Mouse (Mus musculus) neural tube, embryonic 10.5 days (tissue): ENCODE results near the gene Zhx3.
A peak's percentile ranks its signal among the peaks of the same experiment; 100 is the strongest.

Source experiments
- DNase-seq: peaks from one replicate; pipeline ENCODE4 v3.0.0-alpha.2; 2017; ENCODE audit warnings: low spot score; ENCODE audit errors: extremely low spot score

Gene Zhx3

DNA sequence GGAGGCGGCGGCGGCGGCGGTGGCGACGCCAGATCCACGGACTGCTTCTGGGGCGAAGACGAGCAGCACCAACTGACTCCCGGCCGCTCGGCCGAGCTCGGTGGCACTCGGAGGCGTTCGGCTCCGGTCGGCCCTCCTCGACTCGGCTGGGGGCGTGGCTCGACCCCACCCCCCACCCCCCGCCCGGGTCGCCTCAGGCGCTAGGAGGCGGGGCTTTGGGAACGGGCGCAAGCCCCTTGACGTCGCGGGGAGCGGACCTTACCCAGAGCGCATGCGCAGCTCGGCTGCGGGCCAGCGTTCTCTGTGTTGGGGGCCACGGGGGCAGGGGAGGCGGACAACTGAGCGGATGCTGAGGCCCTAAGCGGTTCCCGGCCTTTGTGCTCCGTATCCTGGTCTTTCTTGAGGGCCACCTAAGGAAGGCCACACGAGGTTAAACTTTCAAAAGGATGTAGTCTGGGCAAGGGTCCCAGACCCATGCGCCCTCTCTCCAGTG lies at the start of gene Zhx3:
Zhx3 (minus strand) TSS at position 109 of the 493 bp plus-strand sequence.
- DNase-seq = peak; percentile 98

DNA sequence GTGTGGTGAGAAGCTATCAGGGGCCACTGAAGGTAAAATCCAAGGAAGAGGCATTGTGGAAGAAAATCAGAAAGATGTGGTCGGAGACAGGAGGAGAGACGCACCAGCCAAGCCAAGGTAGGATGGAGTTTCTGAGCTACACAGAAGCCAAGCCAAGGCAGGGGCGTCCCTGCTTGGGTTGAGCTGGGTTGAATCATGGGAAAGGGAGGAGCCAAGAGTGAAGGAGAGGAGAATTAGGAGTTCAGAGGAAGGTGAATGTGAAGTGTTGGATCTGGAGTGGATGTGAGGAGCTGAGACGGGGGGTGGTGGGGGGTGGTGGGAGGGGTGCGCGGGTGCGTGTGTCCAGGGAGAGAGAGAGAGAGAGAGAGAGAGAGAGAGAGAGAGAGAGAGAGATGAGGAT lies 48.5 kb upstream of the Zhx3 start:
- DNase-seq = no peak

DNA sequence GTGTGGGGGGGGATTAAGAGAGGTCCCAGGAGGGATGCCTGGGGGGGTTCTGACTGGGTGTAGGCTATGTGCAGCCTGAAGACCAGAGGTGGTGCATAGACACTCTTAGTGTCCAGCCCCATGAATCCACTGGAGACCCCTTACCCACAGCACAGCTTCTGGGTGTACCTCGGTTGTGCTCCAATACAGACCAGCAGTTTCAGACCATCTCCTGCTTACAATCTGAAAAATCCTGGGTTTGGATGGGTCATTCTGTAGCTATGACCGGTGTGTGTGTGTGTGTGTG lies 46.1 kb upstream of the Zhx3 start:
- no peak for DNase-seq

DNA sequence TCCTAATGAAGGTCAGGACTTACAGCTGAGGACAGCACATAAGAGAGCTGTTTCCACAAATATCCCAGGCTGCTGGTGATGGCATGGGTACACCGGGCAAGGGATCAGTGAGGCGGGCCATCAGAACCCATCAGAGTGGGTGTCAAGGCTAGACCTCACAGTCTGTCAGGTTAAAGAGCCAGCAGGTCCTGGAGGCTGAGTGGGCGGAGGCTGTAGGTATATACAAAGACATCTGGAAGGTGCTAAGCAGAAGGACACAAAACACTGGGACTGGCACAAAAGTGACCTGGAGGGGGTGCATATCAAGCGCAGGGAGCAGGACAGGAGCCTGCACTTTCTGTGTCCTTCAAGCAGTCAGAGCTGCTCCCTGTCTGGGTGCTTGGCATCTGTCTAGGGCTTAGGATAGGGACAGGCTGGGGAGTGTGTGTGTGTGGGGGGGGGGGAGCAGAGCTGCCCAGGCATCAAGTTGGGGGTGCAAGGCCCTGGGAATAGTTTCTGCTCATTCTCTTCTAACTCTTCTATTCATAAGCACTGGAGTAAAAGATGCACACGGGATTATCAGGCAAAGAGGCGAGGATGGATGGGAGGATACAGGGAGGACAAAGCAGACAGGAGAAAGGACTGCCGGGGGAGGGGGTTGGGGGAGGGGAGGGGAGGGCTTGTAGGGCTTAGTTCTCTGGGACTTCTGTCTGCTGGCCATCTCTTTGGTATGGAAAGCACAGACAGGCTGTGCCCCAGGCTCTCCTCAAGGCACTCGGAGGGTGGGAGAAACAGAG lies 45.5 kb upstream of the Zhx3 start:
- no peak for DNase-seq

DNA sequence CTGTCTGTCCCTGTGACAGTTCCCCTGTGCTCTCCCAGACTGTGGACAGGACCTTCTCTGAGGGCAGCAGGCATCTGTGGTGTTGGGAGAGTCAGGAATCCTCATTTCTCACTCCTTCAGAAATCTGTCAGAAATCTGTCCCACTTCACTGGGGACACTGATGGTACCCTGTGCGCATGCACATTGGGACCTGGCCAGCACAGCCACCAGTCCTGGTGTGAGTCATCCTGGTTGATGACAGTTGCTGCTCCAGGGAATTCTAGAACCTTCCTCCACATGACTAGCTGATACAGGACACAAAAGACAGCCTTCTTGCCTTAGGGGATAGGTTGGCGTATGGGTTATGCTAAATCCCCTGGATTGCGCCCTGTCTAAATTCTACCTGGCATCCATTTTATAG lies 44.5 kb upstream of the Zhx3 start:
- no peak for DNase-seq

DNA sequence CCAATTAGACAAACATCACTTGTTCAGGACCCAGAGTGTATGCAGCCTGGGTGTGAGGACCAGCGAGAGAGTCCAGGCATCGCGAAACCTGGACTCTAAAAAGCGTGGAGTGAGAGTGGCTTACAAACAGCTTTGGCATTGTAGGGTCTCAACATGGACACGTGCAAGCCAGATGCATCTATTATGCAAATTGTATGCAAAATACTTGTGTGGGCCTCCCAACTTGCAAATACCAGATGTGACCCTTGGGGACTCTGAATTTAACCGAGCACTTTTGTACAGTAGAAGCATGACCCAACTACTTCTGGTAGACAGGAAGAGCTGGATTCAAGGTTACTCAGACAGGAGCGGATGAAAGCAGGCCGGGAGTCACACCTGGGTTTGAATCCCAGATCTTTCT lies 43.9 kb upstream of the Zhx3 start:
- DNase-seq = no peak

DNA sequence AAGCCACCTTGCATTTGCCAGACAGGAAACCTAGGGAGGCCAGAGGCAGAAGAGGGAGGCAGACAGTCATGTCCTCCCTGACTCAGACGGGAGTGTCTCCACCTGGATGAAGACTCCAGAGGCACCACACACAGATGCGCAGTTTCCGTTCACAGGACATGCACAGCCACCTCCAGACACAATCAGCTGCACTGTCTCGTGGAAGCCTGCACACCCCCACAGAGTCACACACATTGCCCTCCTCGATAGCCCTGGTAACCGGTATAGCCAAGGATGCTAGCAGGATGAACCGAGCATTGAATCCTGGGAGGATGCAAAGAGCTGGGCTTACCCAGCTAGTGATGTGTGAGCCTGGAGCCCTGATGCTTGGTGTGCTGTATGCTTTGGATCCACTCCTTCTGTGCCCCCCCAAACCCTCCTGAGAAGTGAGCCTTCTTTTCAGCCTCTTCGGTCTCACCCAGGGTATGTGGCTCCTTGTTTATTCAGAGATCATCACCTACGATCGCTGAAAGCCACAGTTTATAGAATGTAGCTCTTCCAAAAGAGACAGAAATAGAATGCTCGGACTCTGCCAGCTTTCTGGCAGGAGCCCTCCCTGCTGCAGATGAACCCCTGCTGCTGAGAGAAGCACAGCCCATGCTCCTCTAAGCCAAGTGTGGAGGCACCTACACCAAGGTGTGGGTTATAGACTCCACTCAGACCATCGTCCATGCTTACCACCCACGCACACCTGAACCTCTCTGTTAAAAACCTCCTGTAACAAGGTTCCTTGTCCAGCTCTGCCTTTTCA lies 43.2 kb upstream of the Zhx3 start:
- DNase-seq = no peak

DNA sequence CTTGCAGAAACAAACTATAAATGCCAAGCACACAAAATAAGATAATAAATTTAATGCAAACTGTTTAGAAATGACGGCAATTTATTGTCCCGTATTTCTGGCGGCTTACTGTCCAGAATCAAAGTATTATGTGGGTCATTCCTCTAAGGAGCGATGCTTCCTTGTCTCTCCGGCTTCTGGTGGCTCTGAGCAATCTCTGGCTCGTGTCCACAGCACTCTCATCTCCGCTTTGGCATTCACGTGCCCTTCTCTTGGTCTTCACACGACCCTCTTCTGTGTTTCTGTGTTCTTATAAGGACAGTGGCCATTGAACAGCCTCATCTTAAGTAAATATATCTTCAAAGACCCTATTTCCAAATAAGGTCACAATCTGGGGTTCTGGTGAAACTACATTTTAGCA lies 41.9 kb upstream of the Zhx3 start:
- DNase-seq = no peak

DNA sequence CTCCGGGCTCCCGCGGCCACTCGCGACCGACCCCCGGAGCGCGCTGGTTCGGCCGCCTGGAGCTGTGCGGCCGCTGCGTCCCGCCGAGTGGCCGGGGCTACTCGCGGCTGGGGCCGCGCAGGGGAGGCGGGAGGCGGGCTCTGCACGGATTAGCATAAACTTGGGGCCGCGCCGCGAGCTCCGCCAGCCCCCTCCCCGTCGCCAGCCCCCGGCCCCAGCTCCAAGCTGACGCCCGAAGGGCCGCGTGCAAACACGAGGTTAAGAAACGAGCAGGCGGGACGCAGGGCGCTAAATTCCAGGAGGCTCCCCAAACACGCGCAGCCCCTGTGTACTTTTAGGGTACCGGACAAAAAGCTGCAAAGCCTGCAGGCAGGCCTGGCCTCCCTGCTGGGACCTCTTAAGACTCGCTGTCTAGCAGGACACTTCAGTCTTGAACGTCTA lies 39.5 kb upstream of the Zhx3 start, which contains the start of gene Emilin3:
Emilin3 (minus strand) TSS at position 98 of the 441 bp plus-strand sequence.
- DNase-seq = peak; percentile 60

DNA sequence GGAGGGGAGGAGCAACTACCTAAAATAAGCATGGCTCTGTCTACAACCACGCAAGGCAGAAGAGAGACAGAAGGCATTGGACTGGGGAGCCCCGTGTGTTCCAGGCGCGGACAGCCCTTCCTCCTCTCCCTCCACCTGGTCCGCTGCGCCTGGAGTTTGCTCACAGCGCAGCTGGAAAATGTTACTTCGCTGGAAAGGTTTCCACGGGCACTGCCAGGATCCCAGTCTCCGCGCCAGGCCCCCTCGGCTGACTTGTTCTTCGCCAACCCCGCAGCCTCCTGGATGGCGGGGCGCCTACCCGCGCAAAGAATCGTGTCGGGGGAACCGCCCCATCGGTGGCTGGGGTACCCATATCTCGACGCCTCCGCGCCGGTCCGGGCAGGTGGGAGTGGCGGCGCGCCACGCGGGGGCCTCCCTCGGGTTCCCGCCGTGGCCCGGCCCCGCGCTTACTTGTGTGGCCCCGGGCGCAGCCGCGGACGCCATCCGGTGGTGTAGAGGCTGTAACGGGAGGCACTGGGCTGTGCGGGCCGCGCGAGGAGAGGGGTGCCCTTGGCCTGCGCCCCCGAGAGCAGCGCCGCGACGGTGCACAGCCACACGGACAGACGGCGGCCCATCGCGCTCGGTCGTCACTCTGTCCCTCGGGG lies 38.9 kb upstream of the Zhx3 start:
- peak; percentile 64 for DNase-seq

DNA sequence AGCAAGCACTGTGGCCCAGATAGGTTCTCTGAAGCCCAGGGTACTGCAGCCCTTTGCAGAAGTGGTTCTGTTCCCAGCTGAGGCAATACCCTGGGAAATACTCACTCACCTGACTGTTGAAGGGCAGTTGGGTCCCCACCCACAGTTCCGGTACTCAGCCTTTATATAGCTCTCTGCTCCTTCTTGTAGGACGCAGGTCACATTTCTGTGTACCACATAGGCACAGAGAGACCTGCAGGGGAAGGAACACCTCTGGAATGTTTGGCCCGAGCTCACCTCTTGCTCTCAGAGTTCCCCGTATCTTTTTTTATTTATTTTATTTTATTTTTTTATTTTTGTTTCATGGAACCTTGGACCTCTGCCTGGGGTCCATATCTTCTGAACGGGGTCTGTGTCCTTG lies 37.8 kb upstream of the Zhx3 start:
- no peak for DNase-seq

DNA sequence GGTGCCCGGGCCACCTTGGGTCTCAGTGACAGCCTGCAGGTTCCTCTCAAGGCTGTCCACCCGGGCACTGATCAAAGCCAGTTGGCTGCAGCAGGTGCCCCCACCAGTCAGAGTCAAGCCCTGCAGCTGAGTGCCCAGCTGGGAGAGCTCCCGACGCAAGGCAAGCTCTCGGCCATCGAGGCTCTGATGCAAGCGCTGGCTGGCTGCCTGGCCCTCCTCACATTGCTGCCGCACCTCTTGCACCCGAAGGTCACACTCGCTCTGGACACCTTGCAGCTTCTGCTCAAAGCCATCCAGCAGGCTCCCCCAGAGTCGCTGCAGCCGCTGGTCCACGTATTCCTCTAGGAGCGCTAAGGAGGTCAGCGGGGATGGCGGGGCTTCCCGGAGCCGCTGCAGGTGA lies 35.8 kb upstream of the Zhx3 start:
- no peak for DNase-seq

DNA sequence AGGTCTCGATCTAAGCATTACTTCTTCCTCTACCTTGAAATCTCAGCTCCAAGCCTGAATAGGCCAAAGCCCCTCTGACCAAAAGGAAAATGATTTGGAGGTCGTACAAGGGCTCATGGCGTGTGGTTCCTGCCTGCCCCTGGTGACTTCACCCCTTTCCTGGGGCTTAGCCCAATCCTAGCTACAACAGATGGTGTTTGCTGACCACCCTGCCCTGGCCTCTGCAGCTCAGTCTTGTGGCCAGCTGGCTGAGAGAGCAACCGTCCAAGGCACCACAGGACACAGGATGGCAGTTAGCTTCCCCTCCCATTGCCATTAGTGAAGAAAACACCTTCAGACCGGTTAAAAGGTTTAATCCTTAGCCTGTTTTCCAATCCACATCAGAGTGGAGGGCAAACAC lies 33.3 kb upstream of the Zhx3 start:
- no peak for DNase-seq

DNA sequence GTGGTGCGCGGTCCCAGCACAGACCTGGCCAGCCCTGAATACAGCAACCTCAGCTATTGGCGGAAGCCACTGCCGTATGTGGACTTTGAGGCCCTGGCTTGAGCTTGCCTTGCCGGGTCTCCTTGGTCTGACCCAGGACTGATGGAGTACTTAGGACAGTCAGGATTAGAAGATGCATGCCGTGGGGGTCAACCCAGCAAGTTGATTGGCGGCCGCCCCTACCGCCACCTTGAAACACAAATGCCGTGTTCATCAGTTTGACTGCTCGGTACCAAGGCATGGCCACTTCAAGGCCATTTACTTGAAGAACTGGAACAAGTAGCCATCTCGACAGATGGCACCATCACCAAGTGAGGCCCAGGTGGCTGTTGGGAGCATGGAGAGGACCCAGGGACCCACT lies 32.5 kb upstream of the Zhx3 start:
- DNase-seq = no peak

DNA sequence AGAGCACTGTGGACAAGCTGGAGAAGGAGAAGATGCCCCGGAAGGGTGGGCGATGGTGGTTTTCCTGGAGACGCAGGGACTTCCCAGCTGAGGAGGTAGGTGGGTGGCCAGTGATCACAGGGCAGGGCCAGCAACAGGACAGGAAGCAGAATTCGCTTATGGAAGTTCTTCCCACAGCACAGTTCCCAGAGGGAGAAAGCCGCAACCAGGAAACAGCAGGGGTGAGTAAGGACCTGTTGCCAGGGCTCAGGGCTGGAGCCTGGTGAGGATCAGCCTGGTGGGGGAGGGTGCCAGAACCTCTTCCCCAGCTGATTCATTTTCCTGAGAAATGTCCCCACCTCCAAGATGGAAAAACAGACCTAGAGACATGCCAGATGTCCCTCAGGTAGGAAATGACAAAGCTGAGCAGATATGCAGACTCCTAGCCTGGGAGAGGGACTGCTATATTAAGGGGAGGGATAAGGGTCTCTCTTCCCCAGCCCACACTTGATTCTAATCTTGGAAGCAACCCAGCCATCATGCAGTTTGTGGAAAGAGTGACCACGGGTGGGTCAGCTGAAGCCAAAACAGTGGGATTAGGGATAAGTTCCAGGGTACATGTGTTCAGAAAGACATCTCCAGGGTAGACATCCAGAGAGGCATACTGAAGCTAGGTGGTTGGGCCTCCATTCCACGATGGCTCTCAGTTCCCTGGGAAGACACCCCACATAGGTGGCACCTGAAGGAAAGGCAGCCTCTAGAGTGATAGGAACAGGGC lies 29.0 kb upstream of the Zhx3 start:
- no peak for DNase-seq

DNA sequence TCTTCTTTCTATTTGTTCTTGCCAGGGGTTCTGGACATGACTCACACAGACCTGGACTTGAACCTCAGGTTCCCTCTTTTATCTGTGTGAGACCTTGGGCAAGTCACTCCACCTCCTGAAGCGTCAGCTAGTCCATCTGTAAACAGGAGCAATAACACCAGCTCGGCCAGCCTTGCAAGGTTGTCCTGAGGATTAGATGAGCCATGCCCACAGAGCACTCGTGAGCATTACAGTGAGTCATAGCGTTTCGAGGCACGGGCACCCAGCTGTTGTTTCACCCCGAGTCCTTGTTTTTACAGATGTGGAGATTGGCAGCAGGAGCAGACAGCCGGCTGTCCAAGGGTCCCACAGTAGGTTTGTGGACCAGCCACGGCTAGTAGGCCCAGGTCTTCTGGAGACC lies 18.9 kb upstream of the Zhx3 start:
- DNase-seq = no peak

DNA sequence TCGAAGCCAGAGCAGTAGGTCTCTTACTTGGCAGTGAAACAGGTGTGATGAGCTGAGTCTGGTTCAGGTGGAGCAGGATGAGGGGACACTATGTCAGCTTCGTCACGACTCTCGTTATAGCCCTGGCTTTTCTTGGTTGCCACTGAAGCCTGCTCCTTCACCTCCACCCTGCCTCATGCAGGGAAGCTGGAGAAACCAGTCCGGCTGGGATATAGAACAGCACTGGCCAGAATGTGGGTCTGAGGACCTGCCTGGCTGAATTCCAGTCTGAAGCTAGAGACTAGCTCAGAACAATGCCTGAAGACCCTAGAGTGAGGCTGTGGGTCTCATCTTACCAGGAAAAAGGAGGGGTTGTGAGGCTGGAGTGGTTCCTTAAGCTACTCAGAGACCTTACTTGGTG lies 18.2 kb upstream of the Zhx3 start:
- no peak for DNase-seq

DNA sequence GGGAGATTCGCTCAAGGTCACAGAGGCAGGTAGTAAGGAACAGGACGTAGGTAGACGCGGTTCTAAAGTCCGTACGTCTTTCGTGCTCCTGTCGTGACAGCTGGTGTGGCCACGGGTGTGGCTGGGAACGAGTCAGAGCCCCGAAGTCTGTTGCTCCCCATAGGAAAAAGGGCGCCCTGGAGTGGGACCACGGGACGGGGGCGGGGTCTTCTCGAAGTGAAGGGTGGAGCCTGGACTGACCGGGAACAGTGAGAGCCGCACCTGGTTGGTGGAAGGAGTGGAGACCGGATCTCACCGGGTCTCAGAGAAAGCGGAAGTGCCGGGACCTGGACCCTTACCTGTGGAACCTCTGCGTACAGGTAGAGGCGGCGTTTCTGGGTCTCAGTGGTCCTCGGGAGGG lies 15.1 kb upstream of the Zhx3 start:
- peak; percentile 34 for DNase-seq

DNA sequence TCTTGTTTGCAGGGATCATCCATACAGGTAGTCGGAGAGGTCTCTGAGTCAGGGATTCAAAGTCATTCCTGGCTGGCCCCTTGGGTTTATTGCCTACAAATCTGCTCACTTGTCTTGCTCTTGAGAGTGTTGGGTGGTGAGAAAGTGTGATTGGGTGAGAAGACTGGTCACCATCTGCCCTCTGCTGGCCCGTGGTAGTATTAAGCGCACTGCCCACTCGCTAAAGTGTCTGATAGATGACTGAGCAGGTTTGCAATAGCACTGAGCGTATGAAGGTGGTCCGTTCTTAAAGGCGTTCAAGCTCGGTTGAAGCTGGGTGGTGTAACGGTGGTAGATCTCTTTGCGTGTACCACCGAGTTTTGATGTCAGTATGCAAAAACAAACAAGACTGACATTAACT lies 14.5 kb upstream of the Zhx3 start:
- peak; percentile 83 for DNase-seq

DNA sequence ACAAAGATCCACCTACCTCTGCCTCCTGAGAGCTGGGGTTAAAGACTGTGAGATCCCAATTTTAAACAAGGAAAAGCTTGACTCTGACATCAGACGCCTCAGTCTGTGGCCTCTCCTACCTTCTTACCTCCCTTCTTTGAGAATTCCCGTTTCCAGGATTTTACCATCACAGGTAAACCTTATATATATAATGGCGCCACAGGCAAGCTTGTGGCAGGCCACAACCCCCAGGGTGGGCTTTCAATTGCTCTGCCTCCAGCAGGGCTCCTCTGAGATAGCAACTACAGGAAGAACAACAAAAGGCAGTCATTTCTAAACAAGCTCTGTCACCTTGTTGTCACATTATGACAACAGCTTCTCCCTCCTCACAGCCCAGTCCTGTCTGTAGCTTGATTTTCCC lies 13.4 kb upstream of the Zhx3 start:
- DNase-seq = no peak

DNA sequence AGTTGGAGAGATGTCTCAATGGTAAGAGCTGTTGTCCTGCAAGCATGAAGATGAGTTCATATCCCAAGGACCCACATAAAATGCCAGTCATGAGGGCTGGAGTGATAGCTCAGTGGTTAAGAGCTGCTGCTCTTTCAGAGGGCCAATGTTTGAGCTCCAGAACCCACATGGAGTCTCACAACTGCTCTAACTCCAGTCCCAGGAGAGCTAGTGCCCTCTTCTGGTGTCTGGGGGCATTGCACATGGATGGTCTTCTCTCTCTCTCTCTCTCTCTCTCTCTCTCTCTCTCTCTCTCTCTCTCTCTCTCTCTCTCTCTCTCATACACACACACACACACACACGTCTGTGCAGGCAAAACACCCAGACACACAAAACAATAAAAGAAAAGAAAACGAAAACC lies 12.0 kb upstream of the Zhx3 start:
- DNase-seq = peak; percentile 68

DNA sequence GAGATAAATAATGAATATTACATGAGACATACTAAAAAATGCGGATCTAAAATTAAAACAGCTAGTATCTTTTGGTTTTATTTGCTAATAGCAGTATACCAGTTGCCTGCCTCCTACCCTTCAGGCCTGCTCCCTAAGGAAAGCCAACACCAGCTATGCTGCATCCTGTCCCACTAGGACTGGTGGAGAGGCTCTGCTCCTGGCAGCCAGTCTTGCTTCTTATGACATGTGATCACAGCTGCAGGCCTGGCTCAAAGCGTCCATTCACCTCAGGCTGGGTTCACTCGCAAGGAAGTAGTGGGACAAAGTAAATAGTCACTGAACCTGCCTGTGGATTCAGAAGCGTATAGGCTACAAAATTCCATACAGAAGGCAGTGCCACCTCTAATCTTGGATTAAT lies 11.1 kb upstream of the Zhx3 start:
- DNase-seq = no peak
